Mouse (Mus musculus): ENCODE measurements at regions not wholly inside any gene's neighbourhood (a gene's known extent, or its start where the extent isn't known, plus 50 kb on each side); places are given as distances from the start of the nearest gene placed in this dataset.
A peak's percentile ranks its signal among the peaks of the same experiment; 100 is the strongest.

DNA sequence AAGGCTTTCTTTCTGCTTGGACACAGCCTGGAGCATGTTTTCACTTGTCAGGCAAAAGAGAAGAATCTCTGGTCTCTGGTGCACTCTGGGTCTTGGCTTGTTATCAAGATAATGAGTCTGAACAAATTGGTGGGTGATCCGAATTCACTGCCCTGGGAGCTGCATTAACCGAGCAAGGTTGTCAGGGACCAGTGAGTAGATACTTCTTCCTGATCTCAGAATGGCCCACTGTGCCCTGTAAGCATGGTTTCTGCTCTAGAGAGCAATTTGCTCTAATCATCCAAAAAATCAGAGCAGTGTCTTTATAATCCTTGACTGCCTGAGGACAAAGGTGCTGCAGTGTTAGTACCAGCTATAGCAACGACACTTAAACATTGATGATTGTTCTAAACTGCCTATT, 97.2 kb upstream of the 1500015O10Rik start:
- DNase-seq (ENCODE audit: low spot score in 2 of 2), result no peak
- intact Hi-C loops (cut with DNase I), result no loop called here

DNA sequence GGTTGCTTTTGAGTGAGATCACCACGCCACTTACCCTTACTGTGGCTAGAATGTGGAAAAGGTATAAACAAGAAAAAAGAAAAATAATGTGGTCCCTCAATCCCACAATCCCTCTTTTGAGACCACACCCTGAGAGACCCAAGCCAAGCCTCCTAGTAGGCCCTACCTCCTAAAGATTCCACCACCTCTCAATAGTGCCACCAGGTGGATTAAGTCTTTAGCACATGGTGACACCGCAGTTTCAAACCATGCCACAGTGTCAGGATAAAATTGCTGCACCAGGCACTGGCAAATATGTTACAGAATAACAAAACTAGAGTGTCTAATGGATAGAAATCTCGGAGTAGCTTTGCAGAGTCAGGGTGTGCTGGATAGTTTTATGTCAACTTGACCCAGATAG, 94.7 kb upstream of the 1500015O10Rik start:
- intact Hi-C loops (cut with DNase I), result loop anchor here (5.0 kb wide), 2 partner anchors 188 to 338 kb away; no protein-coding TSS in a partner anchor
- peak in 1 of 2 experiments; percentile 51 for DNase-seq (ENCODE audit: low spot score in 2 of 2)

DNA sequence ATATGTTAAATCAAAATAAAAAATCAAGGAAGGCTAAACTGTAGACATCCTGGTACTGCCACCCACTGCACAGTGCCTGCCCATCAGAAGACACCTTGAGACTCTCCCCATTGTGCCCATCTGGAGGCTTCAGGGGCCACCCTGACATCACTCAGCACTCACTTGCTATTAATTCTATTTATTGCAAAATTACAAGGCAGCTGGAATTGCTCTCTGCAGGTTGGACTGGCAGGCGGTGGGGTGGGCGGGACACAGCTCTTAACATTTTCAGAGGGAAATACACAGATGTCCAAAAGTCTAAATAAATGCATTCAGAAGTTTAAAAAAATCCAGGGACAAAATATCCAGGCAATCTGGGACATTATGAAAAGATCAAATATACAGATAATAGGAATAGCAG, 92.4 kb upstream of the 1500015O10Rik start:
- intact Hi-C loops (cut with DNase I), result loop anchor here (5.0 kb wide), 2 partner anchors 191 to 341 kb away; no protein-coding TSS in a partner anchor
- DNase-seq (ENCODE audit: low spot score in 2 of 2), result peak; percentile 6 to 18

DNA sequence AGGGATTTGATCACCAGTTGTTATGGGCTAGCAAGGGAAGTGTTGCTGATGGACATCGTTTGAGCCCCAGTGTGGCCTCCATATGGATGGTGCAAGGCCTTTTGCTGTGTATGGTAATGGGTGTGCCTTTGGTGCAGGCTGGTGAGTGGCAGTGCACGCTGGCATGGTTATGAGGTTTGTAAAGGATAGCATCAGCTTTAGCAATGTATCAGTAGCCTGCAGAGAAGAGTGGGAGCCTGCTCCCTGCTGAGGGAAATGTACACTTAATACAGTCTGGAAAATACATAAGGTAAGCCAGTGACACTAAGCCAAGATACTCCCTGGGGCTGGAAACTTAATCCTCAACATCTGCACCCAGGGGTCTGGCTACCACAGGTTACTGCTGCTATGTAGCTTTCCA, 58.4 kb upstream of the 1500015O10Rik start:
- DNase-seq (ENCODE audit: low spot score in 2 of 2), result no peak
- intact Hi-C loops (cut with DNase I), result no loop called here

Data from left cerebral cortex, postnatal 25 days (tissue).